Mouse (Mus musculus) embryonic facial prominence, embryonic 12.5 days (tissue): Measurements from ENCODE around the gene Ugt2a2. TPM values are rescaled to one million over a fixed set of nuclear protein-coding genes. Genes with fewer than 3 reads are reported as not detected.
"Not testable (repeated sequence)": the region's sequence is repeated elsewhere in the genome, so short reads cannot be mapped to it uniquely, and the experiment has no call there.

Experiments
- ATAC-seq: fragments of 200-750 bp; cut with Nextera tagmentation; 2 replicates; pipeline ENCODE4 v1.8.0; 2017; ENCODE audit not compliant: insufficient number of reproducible peaks, insufficient read depth, low FRiP score, low TSS enrichment
- H3K27ac ChIP-seq: fragments of 300-500 bp; sonication (generic); 2 replicates; pipeline ENCODE4 v1.5.1; 2016; ENCODE audit warnings: mild to moderate bottlenecking
- H3K27me3 ChIP-seq: fragments of 300-500 bp; sonication (generic); 2 replicates; pipeline ENCODE4 v1.6.1; 2016; ENCODE audit warnings: mild to moderate bottlenecking, moderate library complexity
- H3K36me3 ChIP-seq: fragments of 300-500 bp; sonication (generic); 2 replicates; pipeline ENCODE4 v1.6.1; 2016; ENCODE audit warnings: mild to moderate bottlenecking
- H3K4me1 ChIP-seq: fragments of 300-500 bp; sonication (generic); 2 replicates; pipeline ENCODE4 v1.6.1; 2016
- H3K4me2 ChIP-seq: fragments of 300-500 bp; sonication (generic); replicated peaks from 2 replicates; pipeline ENCODE4 v1.6.1; 2016; ENCODE audit warnings: mild to moderate bottlenecking, moderate library complexity
- H3K4me3 ChIP-seq: fragments of 300-500 bp; sonication (generic); 2 replicates; pipeline ENCODE4 v1.5.1; 2016; ENCODE audit warnings: mild to moderate bottlenecking
- H3K9ac ChIP-seq: fragments of 300-500 bp; sonication (generic); 2 replicates; pipeline ENCODE4 v1.6.1; 2016; ENCODE audit warnings: mild to moderate bottlenecking, moderate library complexity
- H3K9me3 ChIP-seq: fragments of 300-500 bp; sonication (generic); 2 replicates; pipeline ENCODE4 v1.6.1; 2016; ENCODE audit warnings: mild to moderate bottlenecking, moderate library complexity
- WGBS: fragments of 180-500 bp; shearing (Covaris S2); methylation state at CpG from one replicate; pipeline ENCODE4 v1.1.7; 2016; 5-methylcytosine and 5-hydroxymethylcytosine counted together
- polyA plus RNA-seq: library from polyadenylated mRNA; unstranded; fragments of >200 nt; fragmentation: Nextera tagmentation; extraction: Ambion mirVana; gene quantifications from 2 replicates; pipeline ENCODE4 v1.2.1, GENCODE M21; 2016

Ugt2a2 gene
- 0.45 TPM in 1 of 2 replicates, not detected in the other for polyA plus RNA-seq

DNA sequence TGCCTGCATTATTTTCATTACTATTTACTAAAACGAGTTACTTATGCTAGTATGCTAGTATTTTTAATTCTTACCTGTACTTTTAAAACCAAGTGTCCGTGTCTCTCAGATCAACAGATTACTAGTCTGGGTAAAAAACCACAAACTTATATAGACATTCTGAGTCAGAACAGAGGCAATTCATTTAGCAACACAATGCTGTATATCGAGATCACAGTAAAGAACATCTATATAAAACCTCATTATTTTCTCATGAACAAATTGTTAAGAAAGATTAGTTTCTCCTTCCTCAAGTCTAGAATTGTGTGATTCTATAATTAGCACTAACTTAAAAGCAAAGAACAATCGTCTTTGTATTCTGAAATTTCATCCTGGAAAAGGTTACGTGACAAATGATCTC lies at the start of gene Ugt2a2:
TSS of gene Ugt2a2 (minus strand) at position 101 of the 400 bp plus-strand sequence.
- 77% methylated on average over 5 of the region's 5 CpGs for WGBS
- Histone ChIP-seq H3K4me1 (no peaks in the 10 kb centered on the region), H3K27ac (no peak within 1 kb of the TSS), H3K4me2 (no peak within 1 kb of the TSS), H3K36me3 (no peaks in the 10 kb centered on the region), H3K9ac (no peak within 1 kb of the TSS), H3K4me3 (no peak within 1 kb of the TSS), H3K9me3 (no peaks in the 10 kb centered on the region), H3K27me3 (no peaks in the 10 kb centered on the region)
- ATAC-seq, result no peak

DNA sequence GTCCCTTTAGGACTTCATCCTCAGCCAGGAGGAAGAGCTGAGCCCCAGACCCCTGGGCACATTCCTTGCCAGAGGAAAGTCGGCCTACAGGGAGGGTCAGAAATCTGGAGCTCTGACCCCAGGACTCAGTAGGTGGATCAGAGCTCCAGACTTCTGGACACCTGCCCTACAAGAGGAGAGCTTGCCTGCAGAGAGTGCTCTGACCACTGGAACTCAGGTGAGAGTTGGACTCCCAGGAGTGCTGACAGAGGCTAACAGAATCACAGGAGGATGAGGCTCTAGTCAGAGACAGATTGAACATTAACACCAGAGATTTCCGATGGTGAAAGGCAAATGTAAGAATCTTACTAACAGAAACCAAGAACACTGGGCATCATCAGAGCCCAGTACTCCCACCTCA lies 41.5 kb upstream of the Ugt2a2 start:
- 90% methylated on average over 2 of the region's 2 CpGs for WGBS
- ATAC-seq, H3K27me3 ChIP-seq, H3K9me3 ChIP-seq, H3K36me3 ChIP-seq, H3K4me3 ChIP-seq, H3K4me2 ChIP-seq, H3K4me1 ChIP-seq, H3K27ac ChIP-seq, H3K9ac ChIP-seq: not testable (repeated sequence)

DNA sequence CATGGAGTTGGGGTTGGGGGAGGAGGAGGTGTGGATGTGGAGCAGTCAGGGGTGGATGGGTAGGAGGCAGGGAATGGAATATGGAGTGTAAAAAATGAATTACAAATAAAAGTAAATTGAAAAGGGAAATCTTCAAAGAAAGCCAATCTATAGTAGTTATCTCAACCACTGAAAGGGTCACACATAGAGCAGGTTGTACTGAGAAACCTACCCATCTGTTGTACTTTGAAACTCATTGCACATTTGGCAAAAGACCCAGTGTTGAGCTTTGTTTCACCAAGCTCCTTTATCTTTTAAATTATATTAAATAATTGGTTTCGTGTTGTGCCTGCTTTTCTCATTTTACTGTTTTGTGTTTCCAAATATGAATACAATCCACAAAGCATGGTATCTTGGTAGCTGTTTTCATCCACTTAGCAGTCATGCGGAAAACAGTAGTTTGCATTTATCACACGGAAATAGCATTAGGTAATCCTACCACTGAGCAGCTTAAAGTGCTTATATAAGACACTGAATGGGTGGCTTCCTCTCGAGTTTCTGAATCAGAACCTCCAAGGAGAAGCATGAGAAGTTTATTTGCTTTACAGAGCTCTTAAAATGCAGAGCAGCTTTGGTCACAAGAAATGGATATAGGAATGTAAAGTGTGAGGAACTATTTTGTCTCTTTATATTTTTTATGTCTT lies 23.9 kb upstream of the Ugt2a2 start:
- H3K27me3 ChIP-seq, result no peaks in the 10 kb centered on the region
- H3K9ac ChIP-seq, result no peak overlapping the region
- H3K27ac ChIP-seq, result no peak overlapping the region
- ATAC-seq, result no peak
- 57% methylated on average over 4 of the region's 4 CpGs for WGBS
- H3K36me3 ChIP-seq, result no peaks in the 10 kb centered on the region
- H3K4me2 ChIP-seq, result no peak overlapping the region
- no peaks in the 10 kb centered on the region for H3K4me1 ChIP-seq
- H3K4me3 ChIP-seq, result no peak overlapping the region
- H3K9me3 ChIP-seq, result no peaks in the 10 kb centered on the region

DNA sequence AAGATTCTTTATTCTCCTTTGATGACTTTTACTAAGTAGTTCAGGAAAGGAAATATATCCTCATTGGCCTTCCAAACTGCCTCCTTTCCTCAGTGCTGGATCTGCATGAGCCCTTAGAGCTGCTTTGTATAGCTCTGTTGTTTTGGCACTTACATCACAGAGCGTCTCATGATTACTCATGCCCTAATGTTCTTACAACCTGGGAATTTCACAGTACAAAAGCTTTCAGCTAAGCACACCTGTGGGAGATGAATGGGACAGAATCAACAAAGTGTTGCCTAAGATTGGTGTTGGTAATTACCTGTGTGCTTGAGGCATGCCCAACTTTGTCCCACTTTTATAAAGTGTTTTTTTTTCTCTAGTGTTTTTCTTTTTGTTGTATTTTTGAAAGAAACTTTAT lies 20.6 kb upstream of the Ugt2a2 start:
- Histone ChIP-seq H3K27me3 (no peaks in the 10 kb centered on the region), H3K27ac (no peak overlapping the region), H3K9me3 (no peaks in the 10 kb centered on the region), H3K4me1 (no peaks in the 10 kb centered on the region), H3K36me3 (no peaks in the 10 kb centered on the region), H3K9ac (no peak overlapping the region), H3K4me2 (no peak overlapping the region), H3K4me3 (no peak overlapping the region)
- ATAC-seq, result no peak
- 57% methylated on average over 1 of the region's 1 CpGs for WGBS

DNA sequence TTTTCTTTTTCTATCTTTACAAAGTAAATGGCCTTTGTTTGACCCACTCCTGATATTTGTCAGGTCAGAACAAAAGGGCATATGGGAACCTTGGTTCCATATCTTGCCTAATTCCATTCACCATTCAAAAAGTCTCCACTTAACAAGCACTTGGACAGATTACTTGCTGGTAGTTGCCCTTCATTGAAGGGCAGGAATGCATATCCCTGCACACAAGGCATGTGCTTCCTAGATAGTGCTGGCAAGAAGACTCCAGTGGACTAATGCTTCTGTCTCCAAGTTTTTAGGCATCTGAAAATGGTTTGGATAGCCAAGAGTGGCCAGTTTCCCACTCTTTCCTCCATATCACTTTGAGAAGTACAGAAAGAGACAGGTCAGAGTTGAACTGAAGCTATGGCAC lies 17.3 kb upstream of the Ugt2a2 start:
- Histone ChIP-seq H3K4me3 (no peak overlapping the region), H3K4me1 (no peaks in the 10 kb centered on the region), H3K9ac (no peak overlapping the region), H3K4me2 (no peak overlapping the region), H3K27me3 (no peaks in the 10 kb centered on the region), H3K9me3 (no peaks in the 10 kb centered on the region), H3K27ac (no peak overlapping the region), H3K36me3 (no peaks in the 10 kb centered on the region)
- ATAC-seq, result no peak

DNA sequence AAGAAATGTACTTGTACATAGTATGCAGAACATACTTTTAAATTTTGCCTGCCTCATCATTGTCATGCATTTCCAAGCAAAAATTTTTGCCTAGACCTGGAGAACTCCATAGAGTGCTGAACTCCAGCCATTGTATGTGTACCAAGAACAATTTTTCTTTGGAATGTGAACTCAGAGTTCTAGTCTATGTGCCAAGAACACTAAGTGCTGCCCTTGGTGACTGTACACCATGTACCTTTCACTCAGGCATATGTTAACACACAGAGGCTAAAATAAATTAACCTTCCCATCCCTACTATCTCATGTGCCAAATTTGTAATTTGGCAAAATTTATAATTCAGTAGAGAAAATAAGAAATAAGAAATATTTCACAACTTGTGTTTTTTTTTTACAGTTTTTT lies 16.9 kb upstream of the Ugt2a2 start:
- H3K4me1 ChIP-seq, result no peaks in the 10 kb centered on the region
- H3K27me3 ChIP-seq, result no peaks in the 10 kb centered on the region
- no peak overlapping the region for H3K27ac ChIP-seq
- no peaks in the 10 kb centered on the region for H3K36me3 ChIP-seq
- ATAC-seq, result no peak
- no peak overlapping the region for H3K4me3 ChIP-seq
- no peak overlapping the region for H3K9ac ChIP-seq
- no peaks in the 10 kb centered on the region for H3K9me3 ChIP-seq
- no peak overlapping the region for H3K4me2 ChIP-seq

DNA sequence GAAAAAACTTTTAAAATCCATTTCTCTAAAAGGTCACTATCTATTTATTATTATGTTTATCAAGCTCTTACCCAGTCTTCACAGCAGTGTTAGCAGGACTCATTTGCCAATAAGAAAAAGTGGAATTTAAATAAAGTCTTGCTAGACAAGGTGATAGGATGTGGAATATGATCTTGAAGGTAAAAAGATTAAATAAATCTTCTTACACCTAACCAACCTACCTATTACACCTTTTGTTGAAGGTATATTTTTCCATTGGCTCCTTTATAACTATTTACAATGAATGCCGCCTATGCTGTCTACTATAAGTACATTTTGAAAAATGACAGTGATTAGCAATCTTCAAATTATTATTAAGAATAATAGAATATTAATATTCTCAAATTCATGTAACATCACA lies 8.7 kb upstream of the Ugt2a2 start, which contains the start of gene Ugt2a1:
TSS of gene Ugt2a1 (minus strand) at position 101 of the 400 bp plus-strand sequence.
- Histone ChIP-seq H3K36me3 (no peaks in the 10 kb centered on the region), H3K4me3 (no peak within 1 kb of the TSS), H3K9me3 (no peaks in the 10 kb centered on the region), H3K27me3 (no peaks in the 10 kb centered on the region), H3K4me2 (no peak within 1 kb of the TSS), H3K9ac (no peak within 1 kb of the TSS), H3K27ac (no peak within 1 kb of the TSS), H3K4me1 (no peaks in the 10 kb centered on the region)
- 82% methylated on average over 1 of the region's 1 CpGs for WGBS
- ATAC-seq, result no peak

DNA sequence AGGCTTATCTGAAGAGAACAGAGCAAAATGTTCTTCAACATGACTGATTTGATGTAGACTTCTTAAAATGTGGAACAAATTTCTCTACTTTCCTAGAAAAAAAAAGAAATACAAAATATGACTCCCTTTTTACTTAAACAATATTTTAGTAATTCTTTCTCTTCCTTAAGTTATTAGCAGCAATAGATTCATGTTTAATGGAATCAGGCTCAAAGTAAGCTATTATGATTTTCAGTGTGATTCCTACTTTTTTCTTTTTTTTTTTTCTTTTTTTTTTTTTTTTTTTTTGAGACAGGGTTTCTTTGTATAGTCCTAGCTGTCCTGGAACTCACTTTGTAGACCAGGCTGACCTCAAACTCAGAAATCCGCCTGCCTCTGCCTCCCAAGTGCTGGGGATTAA lies 4.6 kb upstream of the Ugt2a2 start, which contains the start of gene Gm43638:
TSS of gene Gm43638 (minus strand) at position 101 of the 400 bp plus-strand sequence.
- not testable (repeated sequence) for ATAC-seq, H3K4me1 ChIP-seq, H3K4me2 ChIP-seq, H3K9ac ChIP-seq, H3K27me3 ChIP-seq, H3K36me3 ChIP-seq, H3K27ac ChIP-seq, H3K4me3 ChIP-seq, H3K9me3 ChIP-seq
- 85% methylated on average over 1 of the region's 1 CpGs for WGBS

DNA sequence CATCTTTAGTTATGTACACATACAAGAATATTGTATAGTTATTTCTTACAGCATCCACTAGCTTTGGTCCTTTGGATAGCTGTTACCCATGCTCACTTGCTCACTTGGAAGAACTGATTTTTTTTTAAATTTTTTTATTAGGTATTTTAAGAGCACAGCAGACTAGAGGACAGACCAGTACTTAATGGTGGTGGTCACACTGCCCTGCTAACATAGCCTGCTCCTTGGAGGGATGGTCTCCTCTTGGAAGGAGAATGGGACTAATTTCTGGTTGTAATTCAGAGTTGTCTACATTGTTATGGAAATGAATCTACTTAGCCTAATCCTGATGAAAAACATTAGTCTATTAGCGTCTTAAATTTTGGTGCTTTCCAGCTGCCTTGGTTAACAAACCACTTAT lies 23.2 kb downstream of the Ugt2a2 start:
- no peak for ATAC-seq
- H3K9ac ChIP-seq, result no peak overlapping the region
- H3K27me3 ChIP-seq, result no peaks in the 10 kb centered on the region
- H3K4me2 ChIP-seq, result no peak overlapping the region
- no peaks in the 10 kb centered on the region for H3K9me3 ChIP-seq
- H3K4me3 ChIP-seq, result no peak overlapping the region
- 62% methylated on average over 1 of the region's 1 CpGs for WGBS
- H3K36me3 ChIP-seq, result no peaks in the 10 kb centered on the region
- no peak overlapping the region for H3K27ac ChIP-seq
- no peaks in the 10 kb centered on the region for H3K4me1 ChIP-seq

DNA sequence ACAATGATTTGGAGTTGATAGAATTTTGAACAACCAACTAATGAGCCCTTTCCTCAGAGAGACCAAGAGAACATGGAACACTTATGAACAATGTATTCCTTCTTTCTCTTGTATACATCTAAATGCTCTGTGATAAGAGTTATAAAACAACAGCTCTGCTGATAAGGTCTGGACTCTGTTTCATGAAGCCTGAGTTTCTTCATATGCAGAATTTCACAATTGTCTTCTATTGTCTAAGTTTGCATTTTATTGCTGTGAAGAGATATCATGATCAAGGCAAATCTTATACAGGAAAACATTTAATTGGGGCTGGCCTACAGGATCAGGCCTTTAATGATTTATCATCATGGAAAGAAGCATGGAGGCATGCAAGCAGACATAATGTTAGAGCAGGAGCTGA lies 24.4 kb downstream of the Ugt2a2 start:
- no peak overlapping the region for H3K9ac ChIP-seq
- no peak overlapping the region for H3K4me3 ChIP-seq
- no peak overlapping the region for H3K27ac ChIP-seq
- ATAC-seq, result no peak
- no peaks in the 10 kb centered on the region for H3K27me3 ChIP-seq
- no peaks in the 10 kb centered on the region for H3K4me1 ChIP-seq
- H3K9me3 ChIP-seq, result no peaks in the 10 kb centered on the region
- no peaks in the 10 kb centered on the region for H3K36me3 ChIP-seq
- H3K4me2 ChIP-seq, result no peak overlapping the region

DNA sequence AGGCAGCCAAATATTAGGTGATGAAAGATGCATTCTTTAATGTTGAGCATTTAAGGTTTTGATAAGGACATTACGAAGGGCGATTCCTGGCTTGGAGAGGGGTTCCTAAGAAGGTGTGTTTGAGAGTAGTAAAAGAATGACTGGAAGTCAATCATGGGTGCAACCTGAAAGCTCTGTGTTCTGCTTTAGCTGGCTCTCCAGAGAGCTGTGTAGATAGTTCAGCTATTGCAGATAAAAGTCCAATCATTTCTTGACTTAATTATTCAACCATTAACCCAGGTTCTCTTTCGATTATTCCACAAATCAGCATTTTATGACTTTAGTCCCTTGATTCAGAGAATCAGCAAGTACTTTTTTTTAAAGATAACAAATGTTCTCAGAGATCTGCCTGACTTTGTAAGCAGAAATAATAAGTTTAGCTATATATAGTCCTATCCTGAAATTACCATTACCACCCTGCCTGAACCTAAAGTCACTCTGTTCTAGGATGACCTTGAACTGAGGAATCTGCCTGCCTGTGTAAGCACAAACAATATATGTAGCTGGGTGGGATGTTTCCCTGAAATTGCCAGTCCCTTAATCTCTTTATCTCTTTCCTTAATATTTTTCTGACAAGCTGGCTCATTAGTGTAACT lies 25.7 kb downstream of the Ugt2a2 start:
- Histone ChIP-seq H3K9me3 (no peaks in the 10 kb centered on the region), H3K9ac (no peak overlapping the region), H3K27ac (no peak overlapping the region), H3K4me2 (no peak overlapping the region), H3K36me3 (no peaks in the 10 kb centered on the region), H3K4me1 (no peaks in the 10 kb centered on the region), H3K27me3 (no peaks in the 10 kb centered on the region), H3K4me3 (no peak overlapping the region)
- 87% methylated on average over 3 of the region's 3 CpGs for WGBS
- ATAC-seq, result no peak

DNA sequence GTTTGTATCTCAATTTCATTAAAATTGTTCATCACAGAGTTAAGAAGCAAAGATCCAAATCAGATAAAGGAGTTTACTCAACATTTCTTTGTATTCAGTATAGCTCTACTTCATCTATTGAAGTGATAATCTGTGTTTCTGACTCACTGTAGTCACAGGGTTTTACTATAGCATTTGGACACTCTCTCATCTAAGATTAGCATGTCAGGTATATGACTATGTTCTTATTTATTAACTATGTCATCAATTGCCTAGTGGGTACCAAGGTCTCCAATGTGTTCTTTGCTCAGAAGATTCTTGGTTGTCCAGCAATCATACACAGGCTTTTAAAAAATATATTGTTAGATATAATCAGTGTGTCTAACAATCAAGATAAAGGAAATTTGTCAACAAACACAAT lies 26.5 kb downstream of the Ugt2a2 start:
- Histone ChIP-seq H3K36me3 (no peaks in the 10 kb centered on the region), H3K27ac (no peak overlapping the region), H3K4me2 (no peak overlapping the region), H3K27me3 (no peaks in the 10 kb centered on the region), H3K4me1 (no peaks in the 10 kb centered on the region), H3K4me3 (no peak overlapping the region), H3K9ac (no peak overlapping the region), H3K9me3 (no peaks in the 10 kb centered on the region)
- no peak for ATAC-seq
